Mouse (Mus musculus) ovary, adult 18-20 months (tissue): ENCODE measurements around the gene Tango2.

Experiments used
- DNase-seq: peaks from one replicate; pipeline ENCODE4 v3.0.0; 2022; ENCODE audit warnings: low spot score, mixed read lengths

Tango2 gene

GRCm38 (mm10) chr16:18252736-18253135 lies 95.2 kb downstream of the Tango2 start:
- DNase-seq: no peak

GRCm38 (mm10) chr16:18250828-18251790 lies 96.8 kb downstream of the Tango2 start:
- no peak for DNase-seq
